Mouse (Mus musculus) ZHBTc4 (cell line): Measurements from ENCODE around the gene Itm2b.

Source experiments
- DNase-seq: peaks from one replicate; pipeline ENCODE4 v3.0.0-alpha.2; 2011; ENCODE audit warnings: low read depth, low spot score

The Itm2b gene

DNA sequence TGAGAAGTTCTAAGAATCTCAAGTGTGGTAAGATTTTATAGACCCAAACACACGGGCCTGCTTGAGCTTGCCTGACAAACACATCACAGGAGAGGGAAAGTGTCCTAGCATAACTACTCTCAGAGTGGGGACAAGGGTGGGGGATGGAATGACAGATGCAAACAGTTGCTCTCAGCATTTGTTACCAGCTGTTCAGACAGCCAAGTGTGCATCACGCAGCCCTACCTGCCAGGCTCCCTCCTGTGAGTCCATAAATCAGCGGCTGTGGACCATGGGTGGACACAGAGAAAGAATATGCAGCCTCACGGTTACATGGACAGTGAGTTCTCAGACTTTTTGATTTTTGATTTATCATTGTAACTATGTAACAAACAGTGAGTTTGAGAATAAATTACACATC, 15.5 kb downstream of the Itm2b start:
- DNase-seq: no peak

DNA sequence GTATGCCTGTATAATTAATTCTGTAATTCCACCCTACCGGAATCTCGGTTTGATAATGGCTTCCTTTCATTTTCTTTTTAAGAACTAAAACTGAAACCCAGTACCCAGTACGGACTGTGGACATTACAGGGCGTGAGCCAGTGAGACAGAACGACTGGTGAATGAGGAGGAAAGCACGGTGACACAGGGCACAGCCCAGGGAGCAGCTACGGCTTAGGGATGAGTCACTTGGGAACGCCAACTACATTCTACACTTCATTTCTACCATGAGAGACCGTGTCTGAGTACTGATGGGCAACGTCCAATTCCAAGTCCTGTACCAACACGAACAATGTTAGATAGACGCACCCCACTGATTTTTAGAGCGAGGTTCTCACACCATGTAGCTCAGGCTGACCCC, 16.1 kb downstream of the Itm2b start:
- no peak for DNase-seq

GRCm38 (mm10) chr14:73368221-73368620, 16.9 kb downstream of the Itm2b start:
- DNase-seq: no peak

DNA sequence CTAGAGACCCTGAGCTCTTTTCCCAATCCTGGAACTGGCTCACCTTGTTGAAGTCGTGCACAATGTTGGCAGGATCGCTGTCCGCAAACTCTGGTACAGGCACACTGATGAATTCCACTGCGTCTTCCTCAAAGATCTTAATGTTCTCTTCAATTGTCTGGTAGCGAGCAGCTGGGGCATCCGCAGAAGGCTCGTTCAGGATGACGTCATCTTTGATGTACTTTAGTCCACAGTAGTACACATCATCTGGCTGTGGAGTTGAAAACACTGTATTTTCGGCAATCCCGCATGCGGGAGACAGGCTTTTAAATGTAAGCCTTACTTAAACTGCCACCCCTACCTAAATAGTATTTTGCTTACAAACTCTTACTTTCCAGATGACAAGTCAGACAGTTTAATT, 18.8 kb downstream of the Itm2b start:
- no peak for DNase-seq

- DNase-seq: no peak
These were observed 21.3 kb downstream of the Itm2b start for GRCm38 (mm10) chr14:73363782-73364181.

GRCm38 (mm10) chr14:73354700-73355099, 30.4 kb downstream of the Itm2b start:
- no peak for DNase-seq

DNA sequence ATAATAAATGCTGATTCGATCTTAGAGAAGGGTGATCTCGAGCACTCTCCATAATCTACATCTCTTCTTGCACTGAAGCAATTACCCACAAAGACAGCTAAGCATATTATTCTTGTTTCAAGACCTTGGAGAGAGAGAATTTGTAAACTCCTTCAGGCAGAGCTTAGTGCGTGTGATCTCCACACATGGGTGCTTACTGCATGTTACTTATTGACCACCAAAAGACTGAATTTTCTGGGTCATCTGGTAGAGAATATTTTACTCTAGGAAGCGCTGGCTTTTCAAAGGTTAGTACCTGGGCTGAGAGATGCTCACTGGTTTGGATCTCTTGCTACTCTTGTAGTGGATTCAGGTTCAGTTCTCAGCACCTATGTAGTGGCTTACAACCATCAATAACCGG, 34.0 kb downstream of the Itm2b start:
- no peak for DNase-seq

- DNase-seq: no peak
These were observed 35.1 kb downstream of the Itm2b start for GRCm38 (mm10) chr14:73350029-73350428.

DNA sequence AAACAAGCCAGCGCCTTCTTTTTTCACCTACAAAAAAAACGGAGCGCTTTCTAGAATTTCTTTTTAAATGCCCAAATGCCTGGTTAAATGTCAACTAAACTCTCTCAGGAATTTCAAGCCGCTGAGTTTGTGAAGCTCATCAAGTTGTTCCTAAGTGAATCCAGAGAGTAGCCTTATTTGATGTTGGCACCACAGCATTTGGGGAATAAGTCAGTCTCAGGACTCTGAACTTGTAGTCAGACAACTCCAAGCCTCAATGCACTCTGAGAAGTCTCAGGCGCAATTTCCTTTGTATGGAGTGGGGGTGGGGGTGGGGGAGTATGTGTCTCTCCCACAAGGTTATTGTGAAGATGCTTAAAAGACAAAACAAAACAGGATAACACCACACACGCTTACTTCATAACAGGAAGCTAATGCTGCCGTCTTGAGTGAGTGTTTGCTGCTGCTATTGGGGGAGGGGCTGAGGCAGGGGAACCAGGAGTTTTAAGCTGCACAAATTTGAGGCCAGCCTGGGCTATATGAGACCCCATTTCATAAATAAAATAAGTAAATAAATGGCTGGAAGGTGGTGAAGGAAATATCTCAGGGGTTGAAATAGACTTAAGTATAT, 35.9 kb downstream of the Itm2b start:
- no peak for DNase-seq

DNA sequence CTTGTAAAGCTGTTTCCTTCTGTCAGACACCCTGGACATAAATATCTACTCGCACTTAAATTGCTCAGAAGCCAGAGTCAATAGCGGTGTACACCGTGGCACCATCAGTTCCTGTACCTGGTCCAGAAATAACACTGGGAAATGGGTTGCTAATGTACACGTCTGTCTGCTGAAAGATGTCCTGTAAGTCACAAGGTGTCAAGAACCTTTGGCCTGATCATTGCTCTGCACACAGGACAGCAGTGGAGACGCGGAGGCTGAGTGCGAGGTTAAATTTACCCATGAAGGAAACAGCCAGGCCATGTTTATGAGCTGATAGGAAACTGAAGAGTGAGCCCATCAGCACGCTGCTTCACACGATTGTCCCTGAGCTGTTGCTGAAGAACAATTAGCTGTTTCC, 37.8 kb downstream of the Itm2b start:
- no peak for DNase-seq

DNA sequence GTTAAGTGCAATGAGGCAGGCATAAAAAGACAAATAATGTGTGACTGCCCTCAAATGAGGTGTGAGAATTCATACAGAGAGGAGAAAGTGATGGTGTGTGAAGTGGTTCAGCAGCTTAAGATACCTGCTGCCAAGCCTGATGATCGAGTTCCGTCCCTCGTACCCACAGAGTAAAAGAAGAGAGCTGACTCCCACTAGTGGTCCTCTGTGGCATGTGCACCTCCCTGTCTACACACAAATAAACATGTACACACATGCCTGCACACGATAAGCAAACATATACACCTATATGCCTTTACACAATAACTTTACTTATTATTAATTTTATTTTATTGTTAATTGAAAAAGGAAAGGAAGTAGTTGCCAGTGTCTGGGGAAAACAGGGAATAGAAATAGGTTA, 39.5 kb downstream of the Itm2b start:
- DNase-seq: peak; percentile 14

- DNase-seq: no peak
These were observed 44.9 kb downstream of the Itm2b start for GRCm38 (mm10) chr14:73340051-73340755.

DNA sequence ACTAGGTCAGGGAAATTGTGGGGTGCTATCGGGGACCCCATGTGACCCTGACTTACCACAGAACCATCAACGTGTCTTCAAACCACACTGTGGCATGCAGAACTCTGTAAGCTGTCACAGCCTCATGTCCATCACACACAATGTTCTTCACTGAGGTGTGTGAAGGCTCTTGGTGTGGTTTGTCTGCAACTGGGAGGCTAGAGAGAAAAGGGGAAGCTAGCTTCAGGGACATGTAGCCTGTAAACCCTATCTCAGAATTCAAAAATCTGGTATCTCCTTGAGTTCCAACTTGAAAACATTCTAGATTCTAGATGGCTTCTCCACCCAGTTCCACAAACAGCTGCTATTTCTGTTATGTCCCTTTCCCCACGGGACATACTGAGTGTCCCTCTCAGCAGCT, 45.5 kb downstream of the Itm2b start:
- DNase-seq: no peak

DNA sequence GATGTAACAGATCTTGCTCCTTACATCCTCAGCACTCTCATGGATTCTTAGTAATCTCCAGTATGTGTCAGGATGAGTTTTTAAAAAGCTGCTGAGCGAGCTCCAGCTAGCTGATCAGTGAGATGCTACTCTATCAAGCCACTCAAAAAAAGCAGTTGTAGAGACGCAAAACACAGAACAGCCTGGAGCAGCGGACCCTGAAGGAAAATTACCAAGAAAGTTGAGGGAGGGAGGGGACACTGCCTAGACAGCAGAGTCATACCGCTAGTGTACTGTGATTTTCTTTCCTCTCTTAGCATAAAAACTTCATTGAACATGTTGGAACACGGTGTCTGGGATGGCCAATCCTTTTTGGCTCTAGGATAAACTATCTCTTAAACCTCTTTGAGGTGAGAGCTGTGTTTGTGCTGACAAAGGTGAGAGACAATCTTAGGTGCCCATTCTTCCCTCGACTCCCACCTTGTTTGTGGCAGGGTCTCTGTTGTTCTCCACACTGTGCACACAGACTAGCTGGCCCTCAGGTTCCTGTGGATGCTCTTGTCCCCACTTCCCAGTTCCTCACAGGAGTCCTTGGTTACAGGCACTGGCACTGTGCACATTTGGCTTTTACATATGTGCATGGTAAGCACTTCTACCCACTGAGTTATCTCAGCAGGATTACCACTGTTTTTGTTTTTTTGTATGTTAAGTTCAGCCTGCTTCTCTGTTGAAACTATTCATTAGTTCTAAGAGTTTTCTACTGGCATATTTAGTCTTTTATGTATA, 48.6 kb downstream of the Itm2b start:
- DNase-seq: no peak

DNA sequence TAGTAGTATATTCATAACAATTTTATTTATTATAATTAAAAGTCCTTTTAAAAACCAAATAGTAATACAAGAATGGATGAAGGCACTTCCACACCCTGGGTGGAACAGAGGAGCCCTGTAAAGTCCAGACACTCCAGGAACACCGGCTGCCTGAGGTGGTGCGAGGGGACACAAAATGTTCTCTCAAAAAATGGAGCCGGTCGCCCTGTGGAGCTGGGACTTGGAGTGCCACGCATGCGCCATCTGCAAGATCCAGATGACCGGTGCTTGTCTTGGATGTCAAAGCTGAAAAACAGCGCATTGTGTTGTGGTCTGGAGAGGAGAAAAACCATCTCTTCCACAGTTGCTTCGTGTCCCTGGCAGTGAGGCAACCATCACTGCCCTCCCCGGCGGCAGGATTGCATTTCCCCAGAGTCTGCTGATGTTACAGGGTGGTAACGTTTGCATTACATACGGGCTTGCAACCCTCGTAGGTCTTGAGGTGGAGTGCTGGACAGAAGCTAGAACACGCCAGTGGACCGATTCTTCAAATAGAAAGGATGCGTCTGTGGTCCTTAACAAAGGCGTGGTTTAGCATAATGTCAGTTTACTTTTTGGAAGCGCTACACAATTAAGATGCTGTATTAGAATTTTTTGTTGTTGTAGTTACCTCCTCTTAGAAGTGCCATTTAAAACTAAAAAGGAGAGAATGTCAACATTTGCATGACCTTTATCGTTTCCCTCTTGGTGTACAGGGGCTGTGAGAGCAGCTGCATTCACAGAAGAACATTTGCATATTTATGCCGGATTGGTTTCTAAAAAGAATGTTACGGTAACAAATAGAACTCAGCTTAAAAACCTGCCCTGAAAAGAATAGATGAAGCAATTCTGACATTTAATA, 49.9 kb downstream of the Itm2b start:
- DNase-seq: peak; percentile 10

GRCm38 (mm10) chr14:73333880-73334279, 51.2 kb downstream of the Itm2b start:
- DNase-seq: no peak

- DNase-seq: no peak
These were observed 53.7 kb downstream of the Itm2b start for GRCm38 (mm10) chr14:73331386-73331785.

GRCm38 (mm10) chr14:73329871-73330270, 55.2 kb downstream of the Itm2b start:
- no peak for DNase-seq

DNA sequence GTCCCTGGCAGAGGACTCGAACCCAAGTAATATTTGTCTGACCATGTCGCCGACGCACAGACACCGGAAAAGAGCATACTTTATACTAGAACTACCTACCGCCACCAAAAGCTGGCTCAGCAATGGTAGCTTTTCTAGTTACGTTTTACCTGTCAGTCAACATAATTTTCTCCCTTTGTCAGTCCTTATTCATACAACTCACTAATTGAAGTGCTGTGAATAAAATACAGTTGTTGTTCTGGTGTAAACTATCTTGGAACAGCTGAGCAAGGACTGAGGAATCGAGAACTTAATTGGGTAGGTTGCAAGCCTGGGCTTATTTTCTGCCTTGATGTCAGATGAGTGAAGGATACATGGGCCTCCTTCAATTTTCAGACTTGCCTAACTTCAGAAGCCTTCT, 58.6 kb downstream of the Itm2b start:
- no peak for DNase-seq

GRCm38 (mm10) chr14:73325456-73326381, 59.4 kb downstream of the Itm2b start, which contains the start of gene Rb1:
Gene Rb1 (minus strand): TSS chr14:73325822.
- peak; percentile 67 for DNase-seq
